9 mouse cellular contexts compared by ENCODE assay signal in the genomic region with DNA sequence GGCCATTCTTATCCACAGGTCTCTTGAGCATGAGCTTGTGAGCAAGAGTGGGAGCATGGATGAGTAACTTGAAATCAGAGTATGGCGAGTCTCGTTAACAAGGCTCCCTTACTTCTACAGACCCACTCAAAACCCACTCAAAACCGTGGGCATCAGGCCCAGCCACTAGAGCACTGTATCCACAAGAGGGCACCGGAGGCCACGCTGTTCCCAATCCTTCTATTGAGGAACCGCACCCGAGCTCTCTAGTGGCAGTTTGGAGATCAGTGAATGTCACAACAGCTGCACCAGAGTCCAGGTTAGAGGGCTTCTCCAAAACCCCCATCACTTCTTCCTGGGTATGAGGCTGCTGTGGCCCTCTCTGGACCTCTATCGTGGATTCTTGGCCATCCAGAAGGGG. TPM values are rescaled to one million over a fixed set of nuclear protein-coding genes. Genes with fewer than 3 reads are reported as not detected.
DNase-seq lines count a peak whose midpoint lies in the region; ATAC-seq lines count a peak whose summit lies in the region.
"Had no signal": no experiment of that assay in that cellular context is flagged by ENCODE, and none has a peak within 500 bp of the region (broad histone marks: within the 10 kb centered on the region; RNA-seq: fewer than 3 reads in every experiment).

No protein-coding gene starts in this region.

- H3K27me3 ChIP-seq in hindbrain, embryonic 10.5 days (ENCODE audit: insufficient read depth, poor library complexity, severe bottlenecking): peaks cover 70% of the 10 kb centered on the region
- H3K27me3 ChIP-seq in hindbrain, embryonic 12.5 days: peaks cover 68% of the 10 kb centered on the region
- H3K27me3 ChIP-seq in forebrain, embryonic 15.5 days: peaks cover 52% of the 10 kb centered on the region
- H3K27me3 ChIP-seq in hindbrain, embryonic 15.5 days: peaks cover 42% of the 10 kb centered on the region
- peaks cover 66% of the 10 kb centered on the region for H3K27me3 ChIP-seq in neural tube, embryonic 13.5 days

- H3K27ac ChIP-seq in hindbrain, embryonic 10.5 days: no peak overlapping the region
- no peak overlapping the region for H3K27ac ChIP-seq in hindbrain, embryonic 12.5 days
- H3K27ac ChIP-seq in forebrain, embryonic 15.5 days (replicated peaks): no peak overlapping the region
- H3K27ac ChIP-seq in hindbrain, embryonic 15.5 days (replicated peaks): no peak overlapping the region
- H3K27ac ChIP-seq in neural tube, embryonic 13.5 days (replicated peaks): no peak overlapping the region
- H3K27ac ChIP-seq: limb, embryonic 12.5 days had no signal

- no peaks in the 10 kb centered on the region for H3K36me3 ChIP-seq in hindbrain, embryonic 10.5 days
- H3K36me3 ChIP-seq in hindbrain, embryonic 12.5 days: no peaks in the 10 kb centered on the region
- H3K36me3 ChIP-seq in forebrain, embryonic 15.5 days: no peaks in the 10 kb centered on the region
- H3K36me3 ChIP-seq in hindbrain, embryonic 15.5 days: no peaks in the 10 kb centered on the region
- no peaks in the 10 kb centered on the region for H3K36me3 ChIP-seq in neural tube, embryonic 13.5 days
- H3K36me3 ChIP-seq: limb, embryonic 12.5 days had no signal

- peaks cover 24% of the 10 kb centered on the region for H3K4me1 ChIP-seq in hindbrain, embryonic 10.5 days (replicated peaks)
- peaks cover 4% of the 10 kb centered on the region for H3K4me1 ChIP-seq in hindbrain, embryonic 12.5 days
- H3K4me1 ChIP-seq in forebrain, embryonic 15.5 days: peaks cover 7% of the 10 kb centered on the region
- peaks cover 22% of the 10 kb centered on the region for H3K4me1 ChIP-seq in hindbrain, embryonic 15.5 days (replicated peaks)
- H3K4me1 ChIP-seq in neural tube, embryonic 13.5 days (replicated peaks): peaks cover 25% of the 10 kb centered on the region

- 35% methylated on average over 8 of the region's 8 CpGs for WGBS in hindbrain, embryonic 10.5 days
- 30% methylated on average over 8 of the region's 8 CpGs for WGBS in hindbrain, embryonic 12.5 days
- WGBS in forebrain, embryonic 15.5 days: 27% methylated on average over 8 of the region's 8 CpGs
- 31% methylated on average over 8 of the region's 8 CpGs for WGBS in hindbrain, embryonic 15.5 days
- 28% methylated on average over 8 of the region's 8 CpGs for WGBS in neural tube, embryonic 13.5 days

- no peak overlapping the region for H3K4me3 ChIP-seq in hindbrain, embryonic 10.5 days
- H3K4me3 ChIP-seq in hindbrain, embryonic 12.5 days: no peak overlapping the region
- no peak overlapping the region for H3K4me3 ChIP-seq in forebrain, embryonic 15.5 days
- peak overlapping the region; percentile 60 for H3K4me3 ChIP-seq in hindbrain, embryonic 15.5 days
- peak overlapping the region; percentile 66 for H3K4me3 ChIP-seq in neural tube, embryonic 13.5 days
- H3K4me3 ChIP-seq: limb, embryonic 12.5 days had no signal

- H3K9ac ChIP-seq in hindbrain, embryonic 12.5 days: no peak overlapping the region
- no peak overlapping the region for H3K9ac ChIP-seq in forebrain, embryonic 15.5 days (replicated peaks)
- no peak overlapping the region for H3K9ac ChIP-seq in hindbrain, embryonic 15.5 days
- H3K9ac ChIP-seq in neural tube, embryonic 13.5 days: no peak overlapping the region
- H3K9ac ChIP-seq: limb, embryonic 12.5 days had no signal

- intact Hi-C loops in left cerebral cortex, postnatal 25 days (cut with DNase I): loop anchor here (1.0 kb wide), 1 partner anchor 184 kb away; no protein-coding TSS in a partner anchor

- H3K4me2 ChIP-seq in hindbrain, embryonic 12.5 days (replicated peaks): no peak overlapping the region
- H3K4me2 ChIP-seq in forebrain, embryonic 15.5 days (replicated peaks): no peak overlapping the region
- peak overlapping the region; percentile 92 for H3K4me2 ChIP-seq in hindbrain, embryonic 15.5 days
- H3K4me2 ChIP-seq in neural tube, embryonic 13.5 days: peak overlapping the region; percentile 98
- H3K4me2 ChIP-seq: limb, embryonic 12.5 days had no signal

- no peaks in the 10 kb centered on the region for H3K9me3 ChIP-seq in hindbrain, embryonic 10.5 days
- H3K9me3 ChIP-seq in hindbrain, embryonic 12.5 days (replicated peaks): no peaks in the 10 kb centered on the region
- no peaks in the 10 kb centered on the region for H3K9me3 ChIP-seq in forebrain, embryonic 15.5 days
- no peaks in the 10 kb centered on the region for H3K9me3 ChIP-seq in hindbrain, embryonic 15.5 days
- H3K9me3 ChIP-seq in neural tube, embryonic 13.5 days: no peaks in the 10 kb centered on the region
- H3K9me3 ChIP-seq: limb, embryonic 12.5 days had no signal

- ATAC-seq in hindbrain, embryonic 12.5 days (ENCODE audit: low FRiP score): no peak
- ATAC-seq in forebrain, embryonic 15.5 days (replicated peaks): 0 out of 2 replicates have a peak, but pooled peaks have one; percentile 10
- no peak for ATAC-seq in hindbrain, embryonic 15.5 days (ENCODE audit: low FRiP score, low read depth)
- ATAC-seq in neural tube, embryonic 13.5 days (ENCODE audit: low read depth): 0 out of 2 replicates have a peak, but pooled peaks have one; percentile 23

- DNase-seq in hindbrain, embryonic 10.5 days (ENCODE audit: low spot score): peak; percentile 50
- DNase-seq in adrenal gland, postnatal 10 days: peak; percentile 67
- DNase-seq in left cerebral cortex, postnatal 25 days (ENCODE audit: low spot score in 2 of 2): peak; percentile 56 to 66
- DNase-seq in T-cell, adult 2 months (ENCODE audit: low spot score): no peak

RNA-seq across cellular contexts. Expression of gene Ret, which starts 2.4 kb away (rescaled TPM):
- 5.2 and 5.7 TPM in 2 replicates for polyA plus RNA-seq in hindbrain, embryonic 10.5 days (2016; fragmentation: Nextera tagmentation; extraction: Ambion mirVana)
- 6.5 and 6.6 TPM in 2 replicates for polyA plus RNA-seq in hindbrain, embryonic 12.5 days (2016; fragmentation: Nextera tagmentation; extraction: Ambion mirVana)
- total RNA-seq in adrenal gland, postnatal 10 days (2021): 1 to 10 TPM; 6.7 to 9.5 TPM
- 1.3 TPM in 2 replicates for polyA plus RNA-seq in forebrain, embryonic 15.5 days (2015; fragmentation: Nextera tagmentation; extraction: Ambion mirVana)
- polyA plus RNA-seq in hindbrain, embryonic 15.5 days (2015; fragmentation: Nextera tagmentation; extraction: Ambion mirVana): 16.8 and 17.7 TPM in 2 replicates
- 1 to 10 TPM; 4.1 TPM for total RNA-seq in left cerebral cortex, postnatal 25 days (2021)
- 23.5 and 26.7 TPM in 2 replicates for polyA plus RNA-seq in neural tube, embryonic 13.5 days (2015; fragmentation: Nextera tagmentation; extraction: Ambion mirVana)

RNA-seq across cellular contexts. Expression of gene Csgalnact2, which starts 56.2 kb away (rescaled TPM):
- 5.3 TPM in 2 replicates for polyA plus RNA-seq in hindbrain, embryonic 10.5 days (2016; fragmentation: Nextera tagmentation; extraction: Ambion mirVana)
- polyA plus RNA-seq in hindbrain, embryonic 12.5 days (2016; fragmentation: Nextera tagmentation; extraction: Ambion mirVana): 9.8 and 12.3 TPM in 2 replicates
- total RNA-seq in adrenal gland, postnatal 10 days (2021): 10 to 100 TPM; 16.6 to 17.5 TPM
- polyA plus RNA-seq in forebrain, embryonic 15.5 days (2015; fragmentation: Nextera tagmentation; extraction: Ambion mirVana): 9.2 and 11.1 TPM in 2 replicates
- polyA plus RNA-seq in hindbrain, embryonic 15.5 days (2015; fragmentation: Nextera tagmentation; extraction: Ambion mirVana): 8.9 and 9.6 TPM in 2 replicates
- 10 to 100 TPM; 11.8 to 13.0 TPM for total RNA-seq in left cerebral cortex, postnatal 25 days (2021)
- 8.6 and 9.4 TPM in 2 replicates for polyA plus RNA-seq in neural tube, embryonic 13.5 days (2015; fragmentation: Nextera tagmentation; extraction: Ambion mirVana)

Comparison
In these comparisons a context has a peak if more than half of its experiments do, and no peak if none do; other contexts are left out.
1. H3K4me3 ChIP-seq: peak in hindbrain, embryonic 15.5 days (single experiment) and neural tube, embryonic 13.5 days (single experiment); none in hindbrain, embryonic 10.5 days (single experiment), hindbrain, embryonic 12.5 days (single experiment) and forebrain, embryonic 15.5 days (single experiment).
2. H3K4me2 ChIP-seq: peak in hindbrain, embryonic 15.5 days (single experiment) and neural tube, embryonic 13.5 days (single experiment); none in hindbrain, embryonic 12.5 days (single experiment) and forebrain, embryonic 15.5 days (single experiment).
3. ATAC-seq: peak in forebrain, embryonic 15.5 days (single experiment) and neural tube, embryonic 13.5 days (single experiment); none in hindbrain, embryonic 12.5 days (single experiment) and hindbrain, embryonic 15.5 days (single experiment).